Mouse (Mus musculus) forebrain, embryonic 12.5 days (tissue): Measurements from ENCODE around the gene Sdhaf2. TPM values are rescaled to one million over a fixed set of nuclear protein-coding genes. Genes with fewer than 3 reads are reported as not detected.
"Not testable (repeated sequence)": the region's sequence is repeated elsewhere in the genome, so short reads cannot be mapped to it uniquely, and the experiment has no call there.

ENCODE experiments used
- ATAC-seq: fragments of 200-750 bp; cut with Nextera tagmentation; 2 replicates; pipeline ENCODE4 v1.8.0; 2017; ENCODE audit warnings: moderate TSS enrichment; ENCODE audit not compliant: low FRiP score
- H3K27ac ChIP-seq: fragments of 300-500 bp; sonication (generic); 2 replicates; pipeline ENCODE4 v1.5.1; 2016; ENCODE audit warnings: mild to moderate bottlenecking
- H3K27me3 ChIP-seq: fragments of 300-500 bp; sonication (generic); 2 replicates; pipeline ENCODE4 v1.6.1; 2016; ENCODE audit warnings: mild to moderate bottlenecking
- H3K36me3 ChIP-seq: fragments of 300-500 bp; sonication (generic); replicated peaks from 2 replicates; pipeline ENCODE4 v1.6.1; 2016; ENCODE audit warnings: mild to moderate bottlenecking
- H3K4me1 ChIP-seq: fragments of 300-500 bp; sonication (generic); 2 replicates; pipeline ENCODE4 v1.6.1; 2016
- H3K4me2 ChIP-seq: fragments of 300-500 bp; sonication (generic); 2 replicates; pipeline ENCODE4 v1.6.1; 2016; ENCODE audit warnings: mild to moderate bottlenecking, moderate library complexity
- H3K4me3 ChIP-seq: fragments of 300-500 bp; sonication (generic); replicated peaks from 2 replicates; pipeline ENCODE4 v1.5.1; 2016; ENCODE audit warnings: mild to moderate bottlenecking
- H3K9ac ChIP-seq: fragments of 300-500 bp; sonication (generic); 2 replicates; pipeline ENCODE4 v1.6.1; 2016; ENCODE audit warnings: mild to moderate bottlenecking
- H3K9me3 ChIP-seq: fragments of 300-500 bp; sonication (generic); 2 replicates; pipeline ENCODE4 v1.6.1; 2016
- WGBS: fragments of 180-500 bp; shearing (Covaris S2); methylation state at CpG from one replicate; pipeline ENCODE4 v1.1.7; 2016; 5-methylcytosine and 5-hydroxymethylcytosine counted together
- polyA plus RNA-seq: library from polyadenylated mRNA; unstranded; fragments of >200 nt; fragmentation: Nextera tagmentation; extraction: Ambion mirVana; gene quantifications from 2 replicates; pipeline ENCODE4 v1.2.1, GENCODE M21; 2016

The Sdhaf2 gene
- polyA plus RNA-seq = 50.2 and 52.8 TPM in 2 replicates

GRCm38 (mm10) chr19:10525910-10526309, at the start of gene Sdhaf2:
Sdhaf2 (minus strand) TSS chr19:10526142.
- H3K36me3 ChIP-seq = peaks cover 17% of the 10 kb centered on the region
- 0% methylated on average over 11 of the region's 11 CpGs for WGBS
- peak; percentile 3; the same call in 1 of the 2 replicates for ATAC-seq
- peak within 1 kb of the TSS; percentile 98 for H3K9ac ChIP-seq
- peak within 1 kb of the TSS; percentile 80 for H3K4me2 ChIP-seq
- H3K4me1 ChIP-seq = peaks cover 29% of the 10 kb centered on the region
- H3K27ac ChIP-seq = peak within 1 kb of the TSS; percentile 99
- no peaks in the 10 kb centered on the region for H3K27me3 ChIP-seq
- peak within 1 kb of the TSS; percentile 97 for H3K4me3 ChIP-seq
- no peaks in the 10 kb centered on the region for H3K9me3 ChIP-seq

GRCm38 (mm10) chr19:10569627-10570026, 43.7 kb upstream of the Sdhaf2 start:
- Histone ChIP-seq H3K4me1 (no peaks in the 10 kb centered on the region), H3K4me2 (no peak overlapping the region), H3K27me3 (no peaks in the 10 kb centered on the region), H3K9ac (no peak overlapping the region), H3K27ac (no peak overlapping the region), H3K4me3 (no peak overlapping the region), H3K9me3 (no peaks in the 10 kb centered on the region), H3K36me3 (peaks cover 52% of the 10 kb centered on the region)
- no peak for ATAC-seq
- 93% methylated on average over 6 of the region's 6 CpGs for WGBS

- Histone ChIP-seq H3K9ac (no peak overlapping the region), H3K27ac (no peak overlapping the region), H3K27me3 (no peaks in the 10 kb centered on the region), H3K4me2 (no peak overlapping the region), H3K4me3 (no peak overlapping the region), H3K9me3 (no peaks in the 10 kb centered on the region), H3K36me3 (peaks cover 10% of the 10 kb centered on the region), H3K4me1 (no peaks in the 10 kb centered on the region)
- ATAC-seq = no peak
- WGBS = 81% methylated on average over 4 of the region's 4 CpGs
These were observed 39.3 kb upstream of the Sdhaf2 start for GRCm38 (mm10) chr19:10565217-10565616.

GRCm38 (mm10) chr19:10564278-10564677, 38.3 kb upstream of the Sdhaf2 start:
- 81% methylated on average over 6 of the region's 6 CpGs for WGBS
- Histone ChIP-seq H3K4me1 (no peaks in the 10 kb centered on the region), H3K4me2 (no peak overlapping the region), H3K4me3 (no peak overlapping the region), H3K9me3 (no peaks in the 10 kb centered on the region), H3K9ac (no peak overlapping the region), H3K36me3 (peaks cover 2% of the 10 kb centered on the region; the same call in 1 of the 2 replicates), H3K27me3 (no peaks in the 10 kb centered on the region), H3K27ac (no peak overlapping the region)
- no peak for ATAC-seq

GRCm38 (mm10) chr19:10562351-10562750, 36.4 kb upstream of the Sdhaf2 start:
- no peak overlapping the region for H3K4me3 ChIP-seq
- no peaks in the 10 kb centered on the region for H3K9me3 ChIP-seq
- no peaks in the 10 kb centered on the region for H3K27me3 ChIP-seq
- no peak overlapping the region for H3K27ac ChIP-seq
- no peak overlapping the region for H3K9ac ChIP-seq
- no peak for ATAC-seq
- WGBS = 56% methylated on average over 5 of the region's 5 CpGs
- no peaks in the 10 kb centered on the region for H3K4me1 ChIP-seq
- H3K36me3 ChIP-seq = no peaks in the 10 kb centered on the region
- no peak overlapping the region for H3K4me2 ChIP-seq

- 72% methylated on average over 6 of the region's 6 CpGs for WGBS
- no peak for ATAC-seq
- H3K9ac ChIP-seq = no peak overlapping the region
These were observed 35.8 kb upstream of the Sdhaf2 start for GRCm38 (mm10) chr19:10561558-10562314.

GRCm38 (mm10) chr19:10560108-10560507, 34.2 kb upstream of the Sdhaf2 start:
- WGBS = 33% methylated on average over 5 of the region's 5 CpGs

More at GRCm38 (mm10) chr19:10561558-10562314, 35.8 kb upstream of the Sdhaf2 start:
- Histone ChIP-seq H3K9me3 (no peaks in the 10 kb centered on the region), H3K4me1 (no peaks in the 10 kb centered on the region), H3K4me2 (no peak overlapping the region), H3K27ac (no peak overlapping the region), H3K4me3 (no peak overlapping the region), H3K36me3 (no peaks in the 10 kb centered on the region), H3K27me3 (no peaks in the 10 kb centered on the region)

GRCm38 (mm10) chr19:10557837-10558375, 32.0 kb upstream of the Sdhaf2 start:
- H3K27me3 ChIP-seq, ATAC-seq, H3K4me2 ChIP-seq, H3K4me3 ChIP-seq, H3K27ac ChIP-seq, H3K9me3 ChIP-seq, H3K9ac ChIP-seq, H3K36me3 ChIP-seq: not testable (repeated sequence)
- 77% methylated on average over 4 of the region's 4 CpGs for WGBS
- peaks cover 18% of the 10 kb centered on the region for H3K4me1 ChIP-seq

More at GRCm38 (mm10) chr19:10560108-10560507, 34.2 kb upstream of the Sdhaf2 start:
- no peak overlapping the region for H3K4me3 ChIP-seq
- no peaks in the 10 kb centered on the region for H3K36me3 ChIP-seq
- no peaks in the 10 kb centered on the region for H3K27me3 ChIP-seq
- H3K9ac ChIP-seq = no peak overlapping the region
- no peak overlapping the region for H3K27ac ChIP-seq
- H3K4me2 ChIP-seq = no peak overlapping the region
- H3K9me3 ChIP-seq = no peaks in the 10 kb centered on the region
- ATAC-seq = no peak
- peaks cover 10% of the 10 kb centered on the region for H3K4me1 ChIP-seq

GRCm38 (mm10) chr19:10557430-10557829, 31.5 kb upstream of the Sdhaf2 start:
- no peak overlapping the region for H3K4me2 ChIP-seq

GRCm38 (mm10) chr19:10557001-10557400, 31.1 kb upstream of the Sdhaf2 start:
- peaks cover 18% of the 10 kb centered on the region for H3K4me1 ChIP-seq
- H3K36me3 ChIP-seq = peaks cover 5% of the 10 kb centered on the region; the same call in 1 of the 2 replicates
- no peaks in the 10 kb centered on the region for H3K9me3 ChIP-seq
- WGBS = 72% methylated on average over 2 of the region's 2 CpGs
- H3K27ac ChIP-seq = no peak overlapping the region
- no peak overlapping the region for H3K9ac ChIP-seq
- no peak for ATAC-seq
- H3K4me2 ChIP-seq = no peak overlapping the region
- no peaks in the 10 kb centered on the region for H3K27me3 ChIP-seq
- H3K4me3 ChIP-seq = no peak overlapping the region

More at GRCm38 (mm10) chr19:10557430-10557829, 31.5 kb upstream of the Sdhaf2 start:
- Histone ChIP-seq H3K36me3 (peaks cover 5% of the 10 kb centered on the region; the same call in 1 of the 2 replicates), H3K9ac (no peak overlapping the region), H3K9me3 (no peaks in the 10 kb centered on the region), H3K27ac (no peak overlapping the region), H3K4me3 (no peak overlapping the region), H3K4me1 (peaks cover 18% of the 10 kb centered on the region), H3K27me3 (no peaks in the 10 kb centered on the region)
- 55% methylated on average over 2 of the region's 2 CpGs for WGBS
- no peak for ATAC-seq

GRCm38 (mm10) chr19:10555624-10556510, 29.9 kb upstream of the Sdhaf2 start, which contains the start of gene Tmem216:
Tmem216 (minus strand) TSS chr19:10556238.
- peak within 1 kb of the TSS; percentile 77 for H3K4me2 ChIP-seq
- WGBS = 2% methylated on average over 43 of the region's 43 CpGs
- peak; percentile 99 for ATAC-seq

GRCm38 (mm10) chr19:10539454-10539853, 13.5 kb upstream of the Sdhaf2 start:
- no peak overlapping the region for H3K4me2 ChIP-seq
- H3K27me3 ChIP-seq = no peaks in the 10 kb centered on the region
- no peak for ATAC-seq
- H3K4me3 ChIP-seq = no peak overlapping the region
- H3K4me1 ChIP-seq = no peaks in the 10 kb centered on the region
- 97% methylated on average over 5 of the region's 5 CpGs for WGBS
- H3K9me3 ChIP-seq = no peaks in the 10 kb centered on the region
- H3K27ac ChIP-seq = no peak overlapping the region
- no peak overlapping the region for H3K9ac ChIP-seq
- H3K36me3 ChIP-seq = peaks cover 86% of the 10 kb centered on the region

More at GRCm38 (mm10) chr19:10555624-10556510, 29.9 kb upstream of the Sdhaf2 start, which contains the start of gene Tmem216:
- peak within 1 kb of the TSS; percentile 83 for H3K27ac ChIP-seq
- peaks cover 13% of the 10 kb centered on the region for H3K36me3 ChIP-seq
- H3K4me3 ChIP-seq = peak within 1 kb of the TSS; percentile 65
- no peaks in the 10 kb centered on the region for H3K27me3 ChIP-seq
- H3K4me1 ChIP-seq = peaks cover 18% of the 10 kb centered on the region
- H3K9me3 ChIP-seq = no peaks in the 10 kb centered on the region
- peak within 1 kb of the TSS; percentile 66 for H3K9ac ChIP-seq
